ENCODE assay signal across 11 mouse cellular contexts in genomic region chr9:24773669-24774068, GRCm38 (mm10). TPM values are rescaled to one million over a fixed set of nuclear protein-coding genes. Genes with fewer than 3 reads are reported as not detected.
DNase-seq lines count a peak whose midpoint lies in the region; ATAC-seq and TF ChIP-seq lines count a peak whose summit lies in the region.
"Had no signal": no experiment of that assay in that cellular context is flagged by ENCODE, and none has a peak within 500 bp of the region (broad histone marks: within the 10 kb centered on the region; RNA-seq: fewer than 3 reads in every experiment).

No protein-coding gene starts in this region.

- intact Hi-C loops in heart, adult 2 months (cut with DNase I), result no loop called here
- intact Hi-C loops in heart, postnatal 10 days (cut with DNase I), result loop anchor here (2.0 to 10.0 kb wide), 3 partner anchors 144 to 331 kb away; no protein-coding TSS in a partner anchor

- no peaks in the 10 kb centered on the region for H3K79me2 ChIP-seq in heart, adult 2 months (replicated peaks; ENCODE audit: control insufficient read depth, insufficient read depth, low read length)

- no peak for TF ChIP-seq EP300 in heart, adult 2 months (IDR thresholded peaks at IDR 0.05; ENCODE audit: insufficient read depth, low read depth, low read length)

- H3K9me3 ChIP-seq in hindbrain, embryonic 10.5 days, result no peaks in the 10 kb centered on the region
- H3K9me3 ChIP-seq in liver, embryonic 15.5 days (replicated peaks), result no peaks in the 10 kb centered on the region

- H3K4me3 ChIP-seq in heart, adult 2 months, result peak overlapping the region; percentile 70
- peak overlapping the region; percentile 51 for H3K4me3 ChIP-seq in hindbrain, embryonic 10.5 days
- H3K4me3 ChIP-seq in liver, embryonic 15.5 days (replicated peaks), result peak overlapping the region; percentile 22

- DNase-seq in heart, adult 2 months, result no peak
- DNase-seq in heart, postnatal 10 days, result no peak
- DNase-seq in MN1 (ENCODE audit: low spot score), result peak; percentile 13
- DNase-seq in hindbrain, embryonic 10.5 days (ENCODE audit: low spot score), result no peak
- no peak for DNase-seq in layer of hippocampus, adult 9-10 months (ENCODE audit: low spot score)
- DNase-seq in urinary bladder, postnatal 25 days (ENCODE audit: low spot score), result no peak
- DNase-seq in right cerebral cortex, postnatal 25 days, result no peak
- DNase-seq: gastrocnemius, postnatal 14 days had no signal

- H3K27ac ChIP-seq in heart, adult 2 months, result peak overlapping the region; percentile 93
- peak overlapping the region; percentile 50 for H3K27ac ChIP-seq in hindbrain, embryonic 10.5 days
- no peak overlapping the region for H3K27ac ChIP-seq in liver, embryonic 15.5 days (replicated peaks)

- peaks cover 6% of the 10 kb centered on the region for H3K36me3 ChIP-seq in heart, adult 2 months (ENCODE audit: control insufficient read depth, insufficient read depth, low read length)
- H3K36me3 ChIP-seq in hindbrain, embryonic 10.5 days, result no peaks in the 10 kb centered on the region
- H3K36me3 ChIP-seq in liver, embryonic 15.5 days (replicated peaks), result no peaks in the 10 kb centered on the region

- TF ChIP-seq POLR2A in heart, adult 2 months (IDR thresholded peaks at IDR 0.05; ENCODE audit: insufficient read depth, low read depth, low read length), result no peak

- no peaks in the 10 kb centered on the region; the same call in 1 of the 2 replicates for H3K27me3 ChIP-seq in heart, adult 2 months (ENCODE audit: control insufficient read depth, insufficient read depth, low read length)
- H3K27me3 ChIP-seq in hindbrain, embryonic 10.5 days (ENCODE audit: insufficient read depth, poor library complexity, severe bottlenecking), result peaks cover 100% of the 10 kb centered on the region
- H3K27me3 ChIP-seq in liver, embryonic 15.5 days, result peaks cover 94% of the 10 kb centered on the region

- no peak for TF ChIP-seq CTCF in heart, adult 2 months (IDR thresholded peaks at IDR 0.05)

- ATAC-seq in liver, embryonic 15.5 days (ENCODE audit: insufficient read depth), result no peak

- H3K4me1 ChIP-seq in heart, adult 2 months (ENCODE audit: control insufficient read depth, insufficient read depth, low read length), result peaks cover 2% of the 10 kb centered on the region
- H3K4me1 ChIP-seq in hindbrain, embryonic 10.5 days (replicated peaks), result peaks cover 40% of the 10 kb centered on the region
- peaks cover 9% of the 10 kb centered on the region; the same call in 1 of the 2 replicates for H3K4me1 ChIP-seq in liver, embryonic 15.5 days (replicated peaks)

- peak overlapping the region; percentile 89 for H3K9ac ChIP-seq in heart, adult 2 months (ENCODE audit: low read depth, low read length)
- H3K9ac ChIP-seq in liver, embryonic 15.5 days, result no peak overlapping the region

- 2% methylated on average over 19 of the region's 19 CpGs for WGBS in heart, adult 2 months
- WGBS in hindbrain, embryonic 10.5 days, result under 1% methylated on average over 19 of the region's 19 CpGs
- under 1% methylated on average over 19 of the region's 19 CpGs for WGBS in liver, embryonic 15.5 days (ENCODE audit: insufficient replicate concordance)

- peak overlapping the region; percentile 37; the same call in 1 of the 2 replicates for H3K4me2 ChIP-seq in liver, embryonic 15.5 days

RNA-seq across cellular contexts. Expression of gene Tbx20, which starts 0.4 kb away (rescaled TPM):
- 10 to 100 TPM; 83.0 to 83.2 TPM for total RNA-seq in heart, adult 2 months (2021)
- 33.9 and 45.2 TPM in 2 replicates for polyA plus RNA-seq in heart, adult 2 months (2012; rRNA removed)
- 100 to 1,000 TPM; 181 to 223 TPM for total RNA-seq in heart, postnatal 10 days (2021)
- 3.3 and 4.3 TPM in 2 replicates for polyA plus RNA-seq in hindbrain, embryonic 10.5 days (2016; fragmentation: Nextera tagmentation; extraction: Ambion mirVana)
- polyA plus RNA-seq in liver, embryonic 15.5 days (2015; fragmentation: Nextera tagmentation; extraction: Ambion mirVana), result 0.38 and 0.61 TPM in 2 replicates
- total RNA-seq: gastrocnemius, postnatal 14 days; neutrophil, adult 5-6 weeks had no signal
- polyA plus RNA-seq: C2C12 had no signal
